Mouse (Mus musculus): ENCODE measurements around the gene Filip1. TPM values are rescaled to one million over a fixed set of nuclear protein-coding genes. Genes with fewer than 3 reads are reported as not detected.
A peak's percentile ranks its signal among the peaks of the same experiment; 100 is the strongest.
"Not testable (repeated sequence)": the region's sequence is repeated elsewhere in the genome, so short reads cannot be mapped to it uniquely, and the experiment has no call there.

Gene Filip1
- 10 to 100 TPM; 16.2 to 21.0 (median 19.0) TPM for total RNA-seq (2022)

GRCm38 (mm10) chr9:80012751-80013150 lies at the start of gene Filip1:
Gene Filip1 (minus strand): TSS chr9:80012851.
- DNase-seq (ENCODE audit: low spot score in 2 of 2): no peak

DNA sequence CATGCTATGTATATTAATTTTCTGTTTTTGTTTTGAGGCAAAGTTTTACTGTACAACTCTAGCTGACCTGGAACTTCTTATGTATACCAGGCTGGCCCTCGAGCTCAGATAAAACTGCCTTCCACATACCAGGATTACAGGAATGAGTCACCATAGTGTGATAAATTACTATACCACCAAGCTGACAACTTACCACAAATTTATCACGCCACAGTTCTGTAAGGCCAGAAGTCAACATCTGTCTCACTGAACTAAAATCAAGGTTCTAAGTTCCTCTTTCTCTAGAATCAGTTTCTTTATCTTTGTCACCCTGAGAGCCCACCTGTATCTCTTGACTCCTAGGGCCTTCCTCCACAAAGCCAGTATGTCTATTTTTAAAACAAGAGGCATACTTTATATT lies 45.0 kb upstream of the Filip1 start:
- no peak for DNase-seq (ENCODE audit: low spot score in 2 of 2)

- no peak for DNase-seq (ENCODE audit: low spot score in 2 of 2)
Observed at GRCm38 (mm10) chr9:80052951-80053350, 40.3 kb upstream of the Filip1 start.

DNA sequence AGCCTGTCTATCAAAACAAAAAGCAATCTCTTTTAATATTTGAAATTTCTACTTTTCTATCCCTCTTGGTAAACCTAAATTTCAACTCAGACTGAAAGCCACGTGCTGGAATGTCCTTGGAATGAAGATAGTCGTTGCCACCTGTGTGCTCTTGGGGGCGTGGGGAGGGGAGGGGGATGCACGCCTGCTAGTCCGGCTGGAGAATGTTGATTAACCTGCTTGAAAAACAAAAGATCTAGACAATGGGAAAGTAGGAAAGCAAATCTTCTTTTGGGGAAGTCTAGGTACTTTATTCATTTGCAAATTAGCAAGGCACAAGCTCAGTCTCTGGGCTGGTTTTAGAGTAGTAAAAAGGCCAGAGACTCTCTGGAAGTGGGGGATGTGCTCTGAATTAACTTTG lies 36.6 kb upstream of the Filip1 start:
- DNase-seq (ENCODE audit: low spot score in 2 of 2): not testable (repeated sequence)

- DNase-seq (ENCODE audit: low spot score in 2 of 2): not testable (repeated sequence)
Observed at GRCm38 (mm10) chr9:80044301-80044700, 31.6 kb upstream of the Filip1 start.

- no peak for DNase-seq (ENCODE audit: low spot score in 2 of 2)
Observed at GRCm38 (mm10) chr9:80039296-80039815, 26.7 kb upstream of the Filip1 start.

GRCm38 (mm10) chr9:80037997-80038383 lies 25.3 kb upstream of the Filip1 start:
- DNase-seq (ENCODE audit: low spot score in 2 of 2): no peak

DNA sequence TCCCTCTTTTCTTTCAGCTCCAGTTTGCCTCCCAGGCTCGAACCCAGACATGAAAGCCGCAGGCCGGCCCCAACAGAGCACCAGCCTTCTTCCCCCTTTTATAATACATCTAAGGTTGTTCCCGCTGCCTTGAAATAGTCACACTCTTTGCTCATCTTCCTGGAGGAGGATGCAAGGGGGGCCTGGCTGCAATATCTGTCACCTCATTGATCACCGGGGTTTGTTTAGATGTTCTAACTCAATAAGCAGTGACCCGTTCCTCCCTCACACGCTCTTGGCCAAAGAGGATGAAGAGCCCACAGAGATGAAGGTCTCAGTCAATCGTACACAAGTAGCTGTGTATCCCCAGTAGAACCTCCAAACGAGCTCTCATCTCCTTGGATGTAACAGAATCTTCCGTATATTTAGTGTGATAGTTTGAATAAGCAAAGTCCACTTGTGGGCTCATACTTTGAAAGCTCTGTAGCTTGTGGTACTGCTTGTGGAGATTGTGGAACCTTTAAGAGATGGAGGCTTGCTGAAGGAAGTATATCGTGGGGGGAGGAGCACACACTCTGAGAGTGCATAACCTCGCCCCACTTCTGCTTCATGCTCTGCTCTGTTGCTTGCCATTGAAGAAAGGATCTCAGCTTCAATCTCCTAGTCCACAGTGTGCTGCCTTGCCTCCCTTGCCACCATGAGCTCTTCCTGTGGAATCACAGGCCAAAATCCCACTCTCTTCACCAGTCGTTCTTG lies 24.8 kb upstream of the Filip1 start:
- DNase-seq (ENCODE audit: low spot score in 2 of 2): no peak

- no peak for DNase-seq (ENCODE audit: low spot score in 2 of 2)
Observed at GRCm38 (mm10) chr9:80026581-80027021, 13.9 kb upstream of the Filip1 start.

DNA sequence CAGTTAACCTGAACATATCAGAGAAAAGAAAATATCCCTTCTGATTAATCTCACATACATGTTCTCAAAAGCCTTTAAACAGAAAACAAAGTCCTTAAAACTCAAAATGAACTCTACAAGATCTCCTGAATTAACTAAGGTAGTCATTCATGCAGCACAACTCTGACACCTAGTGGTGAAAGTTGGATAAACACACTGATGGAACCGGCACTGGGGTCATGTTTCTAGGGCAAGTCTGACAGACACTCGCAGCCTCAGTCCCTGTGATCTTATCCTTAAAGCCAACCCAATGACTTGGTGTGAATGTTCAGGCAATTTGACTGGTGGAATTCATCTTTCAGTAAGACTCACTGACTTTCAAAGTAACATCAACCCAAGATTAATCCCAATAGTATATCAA lies 13.4 kb upstream of the Filip1 start:
- DNase-seq (ENCODE audit: low spot score in 2 of 2): peak in 1 of 2 experiments; percentile 19

DNA sequence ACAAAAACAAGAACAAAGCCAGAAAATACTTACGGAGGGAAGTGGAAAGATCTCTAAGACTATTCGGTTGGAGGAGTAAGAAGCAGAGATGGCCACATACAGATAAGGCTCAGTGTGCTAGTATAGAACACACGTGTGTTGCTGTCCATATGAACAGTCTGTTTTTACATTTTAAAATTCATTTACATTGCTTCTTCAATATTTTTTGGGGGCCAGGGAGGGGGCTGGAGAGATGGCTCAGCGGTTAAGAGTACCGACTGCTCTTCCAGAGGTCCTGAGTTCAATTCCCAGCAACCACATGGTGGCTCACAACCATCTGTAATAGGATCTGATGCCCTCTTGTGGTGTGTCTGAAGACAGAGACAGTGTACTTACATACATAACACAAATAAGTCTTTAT lies 12.7 kb upstream of the Filip1 start:
- DNase-seq (ENCODE audit: low spot score in 2 of 2): not testable (repeated sequence)

DNA sequence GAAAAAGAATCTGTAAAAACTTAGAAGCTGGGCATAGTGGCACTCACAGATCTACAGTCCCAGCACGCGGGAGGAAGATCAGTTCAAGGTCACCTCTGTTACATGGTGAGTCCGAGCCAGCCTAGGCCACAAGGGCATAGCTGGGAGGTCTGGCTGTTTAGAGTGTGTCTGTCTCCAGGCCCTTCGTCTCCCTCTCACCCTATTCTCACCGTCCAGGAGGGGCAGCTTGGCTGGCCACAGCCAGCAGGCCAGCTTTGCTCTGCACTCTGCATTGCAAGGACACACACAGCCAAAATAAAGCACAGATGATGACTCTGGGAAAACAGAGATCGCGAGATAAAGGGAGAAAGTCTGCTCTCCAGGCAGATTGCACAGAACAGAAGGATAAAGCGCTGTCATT lies 10.2 kb upstream of the Filip1 start:
- no peak for DNase-seq (ENCODE audit: low spot score in 2 of 2)

DNA sequence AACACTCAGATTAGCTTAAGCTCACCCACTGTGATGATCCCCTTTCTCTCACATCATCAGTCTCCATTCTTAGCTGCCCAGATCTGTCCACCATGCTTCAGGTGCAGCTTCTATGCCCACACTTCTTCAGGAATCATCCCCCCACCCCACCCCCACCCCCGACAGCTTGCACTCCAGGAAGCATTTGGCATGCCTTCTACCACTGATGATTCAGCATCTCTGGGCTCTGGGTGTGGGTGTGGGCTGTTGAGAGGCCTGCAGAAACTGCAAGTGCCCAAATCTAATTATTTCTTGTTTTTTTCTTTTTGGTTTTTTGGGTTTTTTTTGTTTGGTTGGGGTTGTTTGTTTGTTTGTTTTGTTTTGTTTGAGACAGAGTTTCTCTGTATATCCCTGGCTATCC lies 9.0 kb upstream of the Filip1 start:
- DNase-seq (ENCODE audit: low spot score in 2 of 2): no peak

DNA sequence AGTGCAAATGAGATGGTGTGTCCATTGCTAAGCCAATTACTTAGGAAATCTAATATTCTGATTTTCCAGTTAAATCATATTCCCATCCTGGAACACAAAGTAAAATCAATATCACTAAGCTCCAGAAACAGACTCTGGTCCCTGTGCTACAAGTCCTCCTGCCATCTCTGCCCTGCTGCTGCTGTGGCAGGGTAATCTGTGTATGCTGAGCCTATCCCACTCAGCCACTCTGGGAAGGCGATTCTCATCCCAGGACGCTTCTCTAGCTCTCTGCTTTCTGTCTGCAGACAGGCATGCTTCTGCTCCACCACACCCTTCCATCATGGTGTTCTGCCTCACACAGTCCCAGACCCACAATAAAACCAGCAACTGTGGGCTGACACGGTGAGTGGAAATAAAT lies 7.8 kb upstream of the Filip1 start:
- DNase-seq (ENCODE audit: low spot score in 2 of 2): no peak

- no peak for DNase-seq (ENCODE audit: low spot score in 2 of 2)
Observed at GRCm38 (mm10) chr9:80012016-80012415, 635 bp downstream of the Filip1 start.

DNA sequence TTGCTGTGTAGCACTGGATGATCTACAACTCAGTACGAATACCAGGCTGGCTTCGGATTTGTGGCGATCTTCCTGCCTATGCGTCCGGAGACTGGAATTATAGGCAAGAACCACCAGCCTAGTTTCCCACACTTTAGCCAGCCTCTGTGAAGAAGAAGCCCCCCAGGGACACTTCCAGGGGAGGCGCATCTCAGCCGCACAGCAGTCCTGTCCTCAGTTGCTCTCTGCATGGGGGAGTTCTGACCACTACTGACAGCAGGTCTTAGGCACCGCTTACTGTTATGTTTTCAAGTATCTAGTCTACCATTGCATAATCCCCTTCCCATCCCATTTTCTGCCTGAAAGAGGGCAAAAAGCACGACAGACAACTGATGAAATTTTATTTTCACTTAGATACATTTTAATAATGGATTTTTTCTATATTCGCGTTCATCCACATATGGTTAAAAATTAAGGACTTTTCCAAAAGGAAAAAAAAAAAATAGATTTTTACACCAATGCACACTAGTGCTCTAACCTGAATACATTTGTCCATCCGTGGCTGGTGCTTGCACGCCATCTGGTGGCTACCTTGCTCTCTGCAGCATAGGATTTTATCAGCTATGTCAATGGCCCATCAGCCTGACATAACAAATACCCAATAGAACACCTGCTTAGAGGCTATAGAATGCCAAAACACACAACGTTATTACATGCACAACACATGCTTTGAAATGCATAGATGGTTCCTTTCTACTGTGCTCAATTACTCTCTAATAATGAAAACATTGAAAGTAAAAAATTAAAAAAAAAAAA lies 10.1 kb downstream of the Filip1 start:
- peak; percentile 51 to 89 for DNase-seq (ENCODE audit: low spot score in 2 of 2)

DNA sequence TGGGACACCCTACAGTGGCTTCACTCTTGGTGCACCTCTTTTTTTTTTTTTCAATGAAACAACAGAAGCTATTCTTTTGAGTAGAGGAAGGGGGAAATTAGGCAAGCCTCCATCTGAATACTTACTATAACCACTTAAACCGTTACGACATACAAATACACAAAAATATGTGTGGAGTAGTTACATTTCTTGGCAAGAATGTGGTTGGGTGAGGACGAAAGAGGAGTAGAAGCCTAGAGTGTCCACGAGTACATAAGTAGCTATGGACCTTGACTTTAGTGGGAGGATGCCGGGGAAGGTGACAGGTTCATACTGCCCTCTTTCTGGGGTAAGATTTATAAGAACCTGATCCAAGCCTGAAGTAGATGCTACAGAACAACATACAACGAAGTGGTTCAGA lies 15.4 kb downstream of the Filip1 start:
- DNase-seq (ENCODE audit: low spot score in 2 of 2): no peak

GRCm38 (mm10) chr9:79994296-79994695 lies 18.4 kb downstream of the Filip1 start:
- no peak for DNase-seq (ENCODE audit: low spot score in 2 of 2)

- no peak for DNase-seq (ENCODE audit: low spot score in 2 of 2)
Observed at GRCm38 (mm10) chr9:79993066-79993465, 19.6 kb downstream of the Filip1 start.

GRCm38 (mm10) chr9:79990456-79991017 lies 22.1 kb downstream of the Filip1 start:
- no peak for DNase-seq (ENCODE audit: low spot score in 2 of 2)

DNA sequence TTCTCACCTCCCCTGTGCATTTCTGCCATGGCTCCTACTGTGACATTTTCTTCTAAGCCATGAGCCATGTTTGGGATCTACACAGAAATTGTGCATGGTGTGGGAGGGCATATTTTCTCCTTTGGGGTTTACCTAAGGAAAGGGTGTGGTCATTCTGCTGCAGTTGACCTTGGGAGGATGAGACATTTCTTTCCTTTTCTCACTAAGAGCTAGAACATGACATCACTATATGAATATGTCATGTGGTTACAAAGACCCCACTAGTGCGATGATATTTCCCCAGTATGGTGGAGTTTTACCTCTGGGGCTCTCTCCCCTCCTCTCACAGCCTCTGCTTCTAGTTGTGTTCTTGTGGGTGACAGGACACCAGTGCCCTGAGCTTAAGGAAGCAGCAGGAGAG lies 22.9 kb downstream of the Filip1 start:
- no peak for DNase-seq (ENCODE audit: low spot score in 2 of 2)

GRCm38 (mm10) chr9:79989061-79989460 lies 23.6 kb downstream of the Filip1 start:
- no peak for DNase-seq (ENCODE audit: low spot score in 2 of 2)
